Mouse (Mus musculus): ENCODE measurements around the gene Fam184a.

DNA sequence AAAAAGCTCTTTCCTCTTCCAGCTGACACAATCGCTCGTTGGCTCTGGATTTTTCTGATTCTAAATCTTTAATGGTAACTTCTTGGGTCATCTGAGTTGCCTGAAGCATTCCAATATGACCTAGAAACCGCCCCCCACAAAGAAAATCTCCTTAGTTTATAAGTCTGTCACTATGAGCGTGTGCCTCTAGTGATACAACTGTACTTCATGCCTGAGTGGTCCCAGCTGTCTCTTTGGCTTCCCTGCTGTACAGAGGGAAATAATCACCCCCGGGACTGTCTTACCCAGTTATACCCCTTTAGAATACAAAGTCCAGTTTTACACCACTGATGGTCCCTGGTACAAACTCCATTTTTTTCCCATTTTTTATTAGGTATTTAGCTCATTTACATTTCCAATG, 56.2 kb downstream of the Fam184a start:
- TF ChIP-seq TAL1 (conservative IDR thresholded peaks at IDR 0.05; ENCODE audit: low read depth, low read length) (no peak), CTCF (IDR thresholded peaks at IDR 0.05; ENCODE audit: low read depth, low read length) (no peak), GATA1 (IDR thresholded peaks at IDR 0.05; ENCODE audit: borderline replicate concordance, low read length) (no peak)

Data from G1E (cell line).